Mouse (Mus musculus): ENCODE data around the gene Ankrd55. TPM values are rescaled to one million over a fixed set of nuclear protein-coding genes. Genes with fewer than 3 reads are reported as not detected.

Gene Ankrd55
- polyA plus RNA-seq, 1 experiment, result 10.0 TPM

GRCm38 (mm10) chr13:112410461-112410860, 122.2 kb downstream of the Ankrd55 start:
- Histone ChIP-seq H3K27me3 (ENCODE audit: control insufficient read depth, insufficient read depth, low read length) (no peaks in the 10 kb centered on the region), H3K4me1 (ENCODE audit: control insufficient read depth, insufficient read depth, low read length) (peaks cover 3% of the 10 kb centered on the region; the same call in 1 of the 2 replicates), H3K36me3 (ENCODE audit: control insufficient read depth, insufficient read depth, low read length) (no peaks in the 10 kb centered on the region), H3K27ac (ENCODE audit: control insufficient read depth, insufficient read depth, low read depth, low read length) (no peak overlapping the region), H3K4me3 (ENCODE audit: control insufficient read depth, low read depth, low read length) (no peak overlapping the region)
- no peak for TF ChIP-seq CTCF (IDR thresholded peaks at IDR 0.05; ENCODE audit: control insufficient read depth, insufficient read depth, insufficient replicate concordance, low read depth, low read length)
- TF ChIP-seq POLR2A (IDR thresholded peaks at IDR 0.05; ENCODE audit: control insufficient read depth, low read depth, low read length), result no peak

GRCm38 (mm10) chr13:112411216-112411822, 123.1 kb downstream of the Ankrd55 start:
- peaks cover 3% of the 10 kb centered on the region; the same call in 1 of the 2 replicates for H3K4me1 ChIP-seq (ENCODE audit: control insufficient read depth, insufficient read depth, low read length)
- no peak overlapping the region for H3K4me3 ChIP-seq (ENCODE audit: control insufficient read depth, low read depth, low read length)
- TF ChIP-seq POLR2A (IDR thresholded peaks at IDR 0.05; ENCODE audit: control insufficient read depth, low read depth, low read length), result no peak
- no peak for TF ChIP-seq CTCF (IDR thresholded peaks at IDR 0.05; ENCODE audit: control insufficient read depth, insufficient read depth, insufficient replicate concordance, low read depth, low read length)
- no peak overlapping the region for H3K27ac ChIP-seq (ENCODE audit: control insufficient read depth, insufficient read depth, low read depth, low read length)
- no peaks in the 10 kb centered on the region for H3K36me3 ChIP-seq (ENCODE audit: control insufficient read depth, insufficient read depth, low read length)
- H3K27me3 ChIP-seq (ENCODE audit: control insufficient read depth, insufficient read depth, low read length), result no peaks in the 10 kb centered on the region

GRCm38 (mm10) chr13:112412251-112412650, 124.0 kb downstream of the Ankrd55 start:
- no peak overlapping the region for H3K27ac ChIP-seq (ENCODE audit: control insufficient read depth, insufficient read depth, low read depth, low read length)
- H3K4me3 ChIP-seq (ENCODE audit: control insufficient read depth, low read depth, low read length), result no peak overlapping the region
- H3K4me1 ChIP-seq (ENCODE audit: control insufficient read depth, insufficient read depth, low read length), result peaks cover 3% of the 10 kb centered on the region; the same call in 1 of the 2 replicates

GRCm38 (mm10) chr13:112412824-112413223, 124.6 kb downstream of the Ankrd55 start:
- Histone ChIP-seq H3K36me3 (ENCODE audit: control insufficient read depth, insufficient read depth, low read length) (no peaks in the 10 kb centered on the region), H3K27ac (ENCODE audit: control insufficient read depth, insufficient read depth, low read depth, low read length) (no peak overlapping the region), H3K27me3 (ENCODE audit: control insufficient read depth, insufficient read depth, low read length) (no peaks in the 10 kb centered on the region), H3K4me3 (ENCODE audit: control insufficient read depth, low read depth, low read length) (peak overlapping the region; percentile 39), H3K4me1 (ENCODE audit: control insufficient read depth, insufficient read depth, low read length) (peaks cover 3% of the 10 kb centered on the region; the same call in 1 of the 2 replicates)
- no peak for TF ChIP-seq POLR2A (IDR thresholded peaks at IDR 0.05; ENCODE audit: control insufficient read depth, low read depth, low read length)
- TF ChIP-seq CTCF (IDR thresholded peaks at IDR 0.05; ENCODE audit: control insufficient read depth, insufficient read depth, insufficient replicate concordance, low read depth, low read length), result no peak

More at GRCm38 (mm10) chr13:112412251-112412650, 124.0 kb downstream of the Ankrd55 start:
- no peaks in the 10 kb centered on the region for H3K27me3 ChIP-seq (ENCODE audit: control insufficient read depth, insufficient read depth, low read length)
- TF ChIP-seq POLR2A (IDR thresholded peaks at IDR 0.05; ENCODE audit: control insufficient read depth, low read depth, low read length) (no peak), CTCF (IDR thresholded peaks at IDR 0.05; ENCODE audit: control insufficient read depth, insufficient read depth, insufficient replicate concordance, low read depth, low read length) (no peak)
- H3K36me3 ChIP-seq (ENCODE audit: control insufficient read depth, insufficient read depth, low read length), result no peaks in the 10 kb centered on the region

GRCm38 (mm10) chr13:112413611-112414010, 125.4 kb downstream of the Ankrd55 start:
- Histone ChIP-seq H3K27ac (ENCODE audit: control insufficient read depth, insufficient read depth, low read depth, low read length) (peak overlapping the region; percentile 17; the same call in 1 of the 2 replicates), H3K27me3 (ENCODE audit: control insufficient read depth, insufficient read depth, low read length) (no peaks in the 10 kb centered on the region), H3K4me1 (ENCODE audit: control insufficient read depth, insufficient read depth, low read length) (peaks cover 3% of the 10 kb centered on the region; the same call in 1 of the 2 replicates), H3K4me3 (ENCODE audit: control insufficient read depth, low read depth, low read length) (peak overlapping the region; percentile 31; the same call in 1 of the 2 replicates), H3K36me3 (ENCODE audit: control insufficient read depth, insufficient read depth, low read length) (no peaks in the 10 kb centered on the region)
- TF ChIP-seq POLR2A (IDR thresholded peaks at IDR 0.05; ENCODE audit: control insufficient read depth, low read depth, low read length), result no peak
- TF ChIP-seq CTCF (IDR thresholded peaks at IDR 0.05; ENCODE audit: control insufficient read depth, insufficient read depth, insufficient replicate concordance, low read depth, low read length), result no peak

- TF ChIP-seq CTCF (IDR thresholded peaks at IDR 0.05; ENCODE audit: control insufficient read depth, insufficient read depth, insufficient replicate concordance, low read depth, low read length) (no peak), POLR2A (IDR thresholded peaks at IDR 0.05; ENCODE audit: control insufficient read depth, low read depth, low read length) (no peak)
- Histone ChIP-seq H3K27ac (ENCODE audit: control insufficient read depth, insufficient read depth, low read depth, low read length) (no peak overlapping the region), H3K4me1 (ENCODE audit: control insufficient read depth, insufficient read depth, low read length) (peaks cover 3% of the 10 kb centered on the region; the same call in 1 of the 2 replicates), H3K27me3 (ENCODE audit: control insufficient read depth, insufficient read depth, low read length) (no peaks in the 10 kb centered on the region), H3K4me3 (ENCODE audit: control insufficient read depth, low read depth, low read length) (no peak overlapping the region), H3K36me3 (ENCODE audit: control insufficient read depth, insufficient read depth, low read length) (no peaks in the 10 kb centered on the region)
Observed at GRCm38 (mm10) chr13:112415896-112416295, 127.6 kb downstream of the Ankrd55 start.

- no peaks in the 10 kb centered on the region for H3K27me3 ChIP-seq (ENCODE audit: control insufficient read depth, insufficient read depth, low read length)
- H3K4me1 ChIP-seq (ENCODE audit: control insufficient read depth, insufficient read depth, low read length), result peaks cover 3% of the 10 kb centered on the region; the same call in 1 of the 2 replicates
- H3K4me3 ChIP-seq (ENCODE audit: control insufficient read depth, low read depth, low read length), result no peak overlapping the region
- H3K36me3 ChIP-seq (ENCODE audit: control insufficient read depth, insufficient read depth, low read length), result no peaks in the 10 kb centered on the region
- no peak overlapping the region for H3K27ac ChIP-seq (ENCODE audit: control insufficient read depth, insufficient read depth, low read depth, low read length)
- no peak for TF ChIP-seq POLR2A (IDR thresholded peaks at IDR 0.05; ENCODE audit: control insufficient read depth, low read depth, low read length)
- TF ChIP-seq CTCF (IDR thresholded peaks at IDR 0.05; ENCODE audit: control insufficient read depth, insufficient read depth, insufficient replicate concordance, low read depth, low read length), result no peak
Observed at GRCm38 (mm10) chr13:112416410-112417162, 128.3 kb downstream of the Ankrd55 start.

Data from testis, adult 2 months (tissue).